Mouse (Mus musculus) CH12.LX (cell line): ENCODE measurements around the gene AU021092.

Experiments
- CTCF ChIP-seq, 2 experiments: IDR thresholded peaks in 1 of 2; conservative IDR thresholded peaks in 1 of 2; 2 replicates each; pipeline ENCODE4 v1.5.1; 2011 to 2012; ENCODE audit warnings: low read depth in 2 of 2, low read length in 2 of 2, improper control_type of control experiment in 1 of 2, inconsistent platforms in 1 of 2, mild to moderate bottlenecking in 1 of 2, moderate library complexity in 1 of 2
- GABPA ChIP-seq: IDR thresholded peaks from 2 replicates; pipeline ENCODE4 v1.6.1; 2012; ENCODE audit warnings: low read depth, low read length, improper control_type of control experiment, inconsistent platforms; ENCODE audit not compliant: insufficient replicate concordance
- KAT2A ChIP-seq: IDR thresholded peaks from 2 replicates; pipeline ENCODE4 v1.6.1; 2012; ENCODE audit warnings: low read length, improper control_type of control experiment, inconsistent platforms; ENCODE audit not compliant: insufficient replicate concordance
- PAX5 ChIP-seq: IDR thresholded peaks from 2 replicates; pipeline ENCODE4 v1.6.1; 2012; ENCODE audit warnings: low read length, inconsistent platforms, mixed read lengths
- POLR2AphosphoS2 ChIP-seq: IDR thresholded peaks from 2 replicates; pipeline ENCODE4 v1.6.1; 2011; ENCODE audit warnings: low read depth, low read length, improper control_type of control experiment
- USF2 ChIP-seq: conservative IDR thresholded peaks from 2 replicates; pipeline ENCODE4 v1.6.1; 2011; ENCODE audit warnings: low read depth, low read length, improper control_type of control experiment

DNA sequence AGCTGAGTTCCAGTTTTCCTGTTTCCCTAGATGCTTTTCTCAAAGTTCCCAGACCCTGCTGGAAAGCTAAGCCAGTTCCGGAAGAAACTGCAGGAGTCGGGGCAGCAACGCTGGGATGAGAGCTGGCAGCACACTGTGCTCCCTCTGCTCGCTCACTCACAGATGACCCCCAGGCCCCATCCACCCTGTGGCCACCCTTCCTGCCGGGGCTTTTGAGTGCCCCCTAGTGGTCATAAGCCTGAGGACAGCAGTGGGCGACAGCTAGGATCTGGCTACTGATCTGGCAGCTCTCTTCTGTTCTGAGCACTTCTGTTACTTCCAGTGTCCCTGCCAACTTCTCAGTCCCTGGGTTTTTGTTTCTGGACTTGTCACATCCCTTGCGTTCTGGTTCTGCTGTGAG lies 22.3 kb upstream of the AU021092 start:
- TF ChIP-seq PAX5: no peak
- no peak for TF ChIP-seq POLR2AphosphoS2
- peak; percentile 85 to 87 for TF ChIP-seq CTCF (conservative IDR thresholded peaks at IDR 0.05 in 1 of 2, IDR thresholded peaks at IDR 0.05 in 1 of 2; ENCODE audit: low read depth in 2 of 2, low read length in 2 of 2)
- no peak for TF ChIP-seq GABPA
- no peak for TF ChIP-seq KAT2A
- TF ChIP-seq USF2: no peak
